In genomic region chr10:37337172-37337620, GRCm38 (mm10) we compare ENCODE assay signal across 8 mouse cellular contexts.
DNase-seq lines count a peak whose midpoint lies in the region; ATAC-seq and TF ChIP-seq lines count a peak whose summit lies in the region.

No protein-coding gene starts in this region.

- no peaks in the 10 kb centered on the region for H3K36me3 ChIP-seq in midbrain, embryonic 14.5 days (ENCODE audit: control insufficient read depth, insufficient read depth, low read length)

- intact Hi-C loops in left cerebral cortex, adult 2 months (cut with DNase I) = no loop called here

- TF ChIP-seq CTCF in left cerebral cortex, adult 2 months (IDR thresholded peaks at IDR 0.05) = no peak

- H3K9me3 ChIP-seq in midbrain, embryonic 14.5 days (ENCODE audit: control insufficient read depth, low read length) = no peaks in the 10 kb centered on the region

- WGBS in midbrain, embryonic 14.5 days = 78% methylated on average over 3 of the region's 3 CpGs

- no peak overlapping the region for H3K27ac ChIP-seq in left cerebral cortex, adult 2 months
- no peak overlapping the region for H3K27ac ChIP-seq in midbrain, embryonic 14.5 days (replicated peaks; ENCODE audit: low read depth, low read length)

- no peaks in the 10 kb centered on the region for H3K4me1 ChIP-seq in midbrain, embryonic 14.5 days (ENCODE audit: control insufficient read depth, insufficient read depth, low read length)

- H3K27me3 ChIP-seq in midbrain, embryonic 14.5 days (ENCODE audit: control insufficient read depth, insufficient read depth, low read length) = no peaks in the 10 kb centered on the region

- no peak overlapping the region for H3K4me2 ChIP-seq in midbrain, embryonic 14.5 days (ENCODE audit: low read length)

- peak; percentile 90 to 92 for ATAC-seq in hematopoietic stem cell, adult 5-6 weeks (replicated peaks in 1 of 2; ENCODE audit: insufficient read depth in 1 of 2, low FRiP score in 2 of 2, low TSS enrichment in 1 of 2, low read depth in 1 of 2, poor library complexity in 2 of 2, severe bottlenecking in 2 of 2)
- peak; percentile 66 for ATAC-seq in megakaryocyte progenitor cell, adult 5-6 weeks (replicated peaks; ENCODE audit: poor library complexity)
- no peak for ATAC-seq in midbrain, embryonic 14.5 days (ENCODE audit: low FRiP score, low TSS enrichment)

- peak; percentile 17 for DNase-seq in ovary, adult 18-20 months (ENCODE audit: low spot score)
- no peak for DNase-seq in ovary, postnatal 14 days (ENCODE audit: low spot score)
- DNase-seq in adrenal gland, postnatal 14 days = peak; percentile 16
- no peak for DNase-seq in left cerebral cortex, adult 2 months (ENCODE audit: extremely low spot score in 1 of 2, low spot score in 2 of 2)
- DNase-seq in left cerebral cortex, adult 18-20 months (ENCODE audit: low spot score in 2 of 2) = no peak
- no peak for DNase-seq in midbrain, embryonic 14.5 days

- H3K9ac ChIP-seq in midbrain, embryonic 14.5 days (replicated peaks; ENCODE audit: low read length) = no peak overlapping the region

- no peak overlapping the region for H3K4me3 ChIP-seq in left cerebral cortex, adult 2 months
- no peak overlapping the region for H3K4me3 ChIP-seq in midbrain, embryonic 14.5 days (replicated peaks; ENCODE audit: low read depth, low read length)

Comparison
In these comparisons a context has a peak if more than half of its experiments do, and no peak if none do; other contexts are left out.
1. DNase-seq: peak in ovary, adult 18-20 months (single experiment) and adrenal gland, postnatal 14 days (single experiment); none in ovary, postnatal 14 days (single experiment), left cerebral cortex, adult 2 months (0 of 2), left cerebral cortex, adult 18-20 months (0 of 2) and midbrain, embryonic 14.5 days (single experiment).